Mouse (Mus musculus): ENCODE results near the gene Aebp2. TPM values are rescaled to one million over a fixed set of nuclear protein-coding genes. Genes with fewer than 3 reads are reported as not detected.

Aebp2 gene
- polyA plus RNA-seq, 1 experiment from 2014 or later = 3.5 TPM

DNA sequence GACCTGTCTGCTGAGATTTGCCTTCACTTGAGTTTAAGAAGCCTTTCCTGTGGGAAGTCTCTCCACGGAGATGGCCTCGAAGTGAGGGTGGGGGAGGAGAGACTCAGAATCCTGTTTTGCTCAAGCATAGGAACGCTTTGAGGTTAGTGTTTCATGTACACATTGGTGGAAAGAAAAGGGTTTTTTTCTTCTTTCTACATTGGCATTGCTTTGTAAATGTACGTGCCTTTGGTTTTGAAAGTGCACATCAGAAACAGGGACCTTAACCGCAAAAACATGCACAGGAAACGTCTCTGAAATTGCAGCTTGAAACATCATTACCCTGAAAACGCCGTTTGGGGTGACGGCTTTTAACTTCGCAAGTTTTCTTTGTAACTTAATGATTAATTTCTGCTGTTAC, 85.6 kb downstream of the Aebp2 start:
- ATAC-seq (no peak), DNase-seq (no peak)
- Histone ChIP-seq H3K27ac (ENCODE audit: low read depth) (no peak overlapping the region), H3K27me3 (ENCODE audit: insufficient read depth, low read length) (no peaks in the 10 kb centered on the region), H3K9me3 (ENCODE audit: low read length) (no peaks in the 10 kb centered on the region), H3K4me2 (ENCODE audit: low read depth, low read length) (no peak overlapping the region), H3K4me1 (ENCODE audit: insufficient read depth) (no peaks in the 10 kb centered on the region), H3K36me3 (replicated peaks; ENCODE audit: insufficient read depth, low read length) (no peaks in the 10 kb centered on the region), H3K9ac (replicated peaks) (no peak overlapping the region), H3K4me3 (ENCODE audit: low read depth, low read length) (no peak overlapping the region)
- TF ChIP-seq EP300 (IDR thresholded peaks at IDR 0.05; ENCODE audit: low read depth) (no peak), CTCF (IDR thresholded peaks at IDR 0.05; ENCODE audit: low read depth) (no peak)
- WGBS (ENCODE audit: insufficient replicate concordance) = 55% methylated on average over 10 of the region's 10 CpGs

GRCm38 (mm10) chr6:140709415-140710107, 87.1 kb downstream of the Aebp2 start:
- no peak overlapping the region for H3K4me2 ChIP-seq (ENCODE audit: low read depth, low read length)
- no peaks in the 10 kb centered on the region for H3K4me1 ChIP-seq (ENCODE audit: insufficient read depth)
- ATAC-seq (no peak), DNase-seq (no peak)
- TF ChIP-seq CTCF (IDR thresholded peaks at IDR 0.05; ENCODE audit: low read depth) = peak; percentile 42
- no peak for TF ChIP-seq EP300 (IDR thresholded peaks at IDR 0.05; ENCODE audit: low read depth)
- no peak overlapping the region for H3K27ac ChIP-seq (ENCODE audit: low read depth)
- H3K27me3 ChIP-seq (ENCODE audit: insufficient read depth, low read length) = 0 out of 2 replicates have a peak, but pooled peaks cover 3% of the 10 kb centered on the region
- no peak overlapping the region for H3K4me3 ChIP-seq (ENCODE audit: low read depth, low read length)
- H3K36me3 ChIP-seq (replicated peaks; ENCODE audit: insufficient read depth, low read length) = no peaks in the 10 kb centered on the region
- 69% methylated on average over 6 of the region's 6 CpGs for WGBS (ENCODE audit: insufficient replicate concordance)
- no peak overlapping the region for H3K9ac ChIP-seq (replicated peaks)
- no peaks in the 10 kb centered on the region for H3K9me3 ChIP-seq (ENCODE audit: low read length)

GRCm38 (mm10) chr6:140712754-140713153, 90.3 kb downstream of the Aebp2 start:
- no peak overlapping the region for H3K4me2 ChIP-seq (ENCODE audit: low read depth, low read length)
- DNase-seq (peak; percentile 59), ATAC-seq (no peak)
- 7% methylated on average over 11 of the region's 11 CpGs for WGBS (ENCODE audit: insufficient replicate concordance)
- H3K4me3 ChIP-seq (ENCODE audit: low read depth, low read length) = no peak overlapping the region
- no peaks in the 10 kb centered on the region for H3K36me3 ChIP-seq (replicated peaks; ENCODE audit: insufficient read depth, low read length)
- 0 out of 2 replicates have a peak, but pooled peaks cover 3% of the 10 kb centered on the region for H3K27me3 ChIP-seq (ENCODE audit: insufficient read depth, low read length)
- TF ChIP-seq EP300 (IDR thresholded peaks at IDR 0.05; ENCODE audit: low read depth) (no peak), CTCF (IDR thresholded peaks at IDR 0.05; ENCODE audit: low read depth) (peak; percentile 87)
- no peak overlapping the region for H3K27ac ChIP-seq (ENCODE audit: low read depth)
- no peak overlapping the region for H3K9ac ChIP-seq (replicated peaks)
- H3K9me3 ChIP-seq (ENCODE audit: low read length) = no peaks in the 10 kb centered on the region
- H3K4me1 ChIP-seq (ENCODE audit: insufficient read depth) = no peaks in the 10 kb centered on the region

- WGBS (ENCODE audit: insufficient replicate concordance) = 16% methylated on average over 10 of the region's 10 CpGs
- TF ChIP-seq CTCF (IDR thresholded peaks at IDR 0.05; ENCODE audit: low read depth) (peak; percentile 89), EP300 (IDR thresholded peaks at IDR 0.05; ENCODE audit: low read depth) (no peak)
- Histone ChIP-seq H3K9me3 (ENCODE audit: low read length) (no peaks in the 10 kb centered on the region), H3K9ac (replicated peaks) (no peak overlapping the region), H3K4me2 (ENCODE audit: low read depth, low read length) (no peak overlapping the region), H3K27me3 (ENCODE audit: insufficient read depth, low read length) (0 out of 2 replicates have a peak, but pooled peaks cover 3% of the 10 kb centered on the region), H3K4me1 (ENCODE audit: insufficient read depth) (no peaks in the 10 kb centered on the region), H3K36me3 (replicated peaks; ENCODE audit: insufficient read depth, low read length) (no peaks in the 10 kb centered on the region), H3K4me3 (ENCODE audit: low read depth, low read length) (no peak overlapping the region), H3K27ac (ENCODE audit: low read depth) (no peak overlapping the region)
- ATAC-seq (no peak), DNase-seq (peak; percentile 74)
Observed at GRCm38 (mm10) chr6:140714905-140715365, 92.5 kb downstream of the Aebp2 start.

GRCm38 (mm10) chr6:140722058-140722457, 99.6 kb downstream of the Aebp2 start:
- DNase-seq (no peak), ATAC-seq (no peak)
- Histone ChIP-seq H3K4me1 (ENCODE audit: insufficient read depth) (no peaks in the 10 kb centered on the region), H3K9ac (replicated peaks) (no peak overlapping the region), H3K27ac (ENCODE audit: low read depth) (no peak overlapping the region), H3K27me3 (ENCODE audit: insufficient read depth, low read length) (no peaks in the 10 kb centered on the region), H3K9me3 (ENCODE audit: low read length) (no peaks in the 10 kb centered on the region), H3K4me2 (ENCODE audit: low read depth, low read length) (no peak overlapping the region), H3K4me3 (ENCODE audit: low read depth, low read length) (no peak overlapping the region), H3K36me3 (replicated peaks; ENCODE audit: insufficient read depth, low read length) (no peaks in the 10 kb centered on the region)
- no peak for TF ChIP-seq CTCF (IDR thresholded peaks at IDR 0.05; ENCODE audit: low read depth)
- TF ChIP-seq EP300 (IDR thresholded peaks at IDR 0.05; ENCODE audit: low read depth) = no peak
- WGBS (ENCODE audit: insufficient replicate concordance) = 58% methylated on average over 10 of the region's 10 CpGs

Other genes with a start within 250 kb of the Aebp2 start
- 4.2 and 5.2 TPM in 2 replicates for gene Plekha5, start 198.6 kb upstream of the Aebp2 start, polyA plus RNA-seq (2015; fragmentation: Nextera tagmentation; extraction: Ambion mirVana)
- not detected in 2 replicates for gene Gm11077, start 106.6 kb downstream of the Aebp2 start, polyA plus RNA-seq (2015; fragmentation: Nextera tagmentation; extraction: Ambion mirVana)